In genomic region chr3:27210271-27210670, GRCm38 (mm10) we compare ENCODE assay signal across 9 mouse cellular contexts. TPM values are rescaled to one million over a fixed set of nuclear protein-coding genes. Genes with fewer than 3 reads are reported as not detected.
DNase-seq lines count a peak whose midpoint lies in the region; ATAC-seq and TF ChIP-seq lines count a peak whose summit lies in the region.
"Had no signal": no experiment of that assay in that cellular context is flagged by ENCODE, and none has a peak within 500 bp of the region (broad histone marks: within the 10 kb centered on the region; RNA-seq: fewer than 3 reads in every experiment).

No protein-coding gene starts in this region.

- TF ChIP-seq RAD21 in CH12.LX (IDR thresholded peaks at IDR 0.05; ENCODE audit: low read depth, low read length): no peak

- no peak overlapping the region for H3K9ac ChIP-seq in liver, postnatal 0 days (replicated peaks)
- H3K9ac ChIP-seq in CH12.LX (ENCODE audit: insufficient read depth, low read depth): no peak overlapping the region
- no peak overlapping the region for H3K9ac ChIP-seq in intestine, embryonic 15.5 days
- H3K9ac ChIP-seq: hindbrain, embryonic 14.5 days had no signal

- peak; percentile 69 for ATAC-seq in liver, postnatal 0 days
- ATAC-seq in neutrophil, adult 5-6 weeks (ENCODE audit: extremely low read depth, insufficient number of reproducible peaks, low FRiP score, poor library complexity, severe bottlenecking): 0 out of 2 replicates have a peak, but pooled peaks have one; percentile 40
- no peak for ATAC-seq in intestine, embryonic 15.5 days

- H3K27ac ChIP-seq in liver, postnatal 0 days (ENCODE audit: low read depth): no peak overlapping the region; the same call in 1 of the 2 replicates
- no peak overlapping the region for H3K27ac ChIP-seq in CH12.LX (ENCODE audit: insufficient read depth, low read depth)
- H3K27ac ChIP-seq in bone marrow macrophage, adult 2 months (ENCODE audit: insufficient read depth, low read depth, low read length): peak overlapping the region; percentile 97
- H3K27ac ChIP-seq in intestine, embryonic 15.5 days: no peak overlapping the region
- H3K27ac ChIP-seq: hindbrain, embryonic 14.5 days had no signal

- H3K36me3 ChIP-seq in liver, postnatal 0 days (replicated peaks; ENCODE audit: insufficient read depth, low read length): peaks cover 13% of the 10 kb centered on the region; the same call in 1 of the 2 replicates
- H3K36me3 ChIP-seq in CH12.LX (replicated peaks in 1 of 2; ENCODE audit: control insufficient read depth in 1 of 2, insufficient read depth in 1 of 2, low read length in 1 of 2): peaks cover 3 to 60% of the 10 kb centered on the region in 2 experiments
- H3K36me3 ChIP-seq in intestine, embryonic 15.5 days: no peaks in the 10 kb centered on the region

- no peak overlapping the region for H3K4me2 ChIP-seq in liver, postnatal 0 days (ENCODE audit: low read depth, low read length)
- H3K4me2 ChIP-seq in CH12.LX (ENCODE audit: insufficient read depth, low read depth, poor library complexity, severe bottlenecking): no peak overlapping the region
- no peak overlapping the region for H3K4me2 ChIP-seq in intestine, embryonic 15.5 days (replicated peaks)
- H3K4me2 ChIP-seq: hindbrain, embryonic 14.5 days had no signal

- H3K4me3 ChIP-seq in liver, postnatal 0 days (ENCODE audit: low read depth, low read length): no peak overlapping the region
- H3K4me3 ChIP-seq in CH12.LX (replicated peaks in 1 of 3; ENCODE audit: low read depth in 2 of 3, low read length in 2 of 3, poor library complexity in 1 of 3): no peak overlapping the region
- H3K4me3 ChIP-seq in bone marrow macrophage, adult 2 months (ENCODE audit: insufficient read depth, low read length): peak overlapping the region; percentile 42
- H3K4me3 ChIP-seq in intestine, embryonic 15.5 days (replicated peaks): no peak overlapping the region

- TF ChIP-seq POLR2A in CH12.LX (IDR thresholded peaks at IDR 0.05; ENCODE audit: low read depth, low read length): no peak
- no peak for TF ChIP-seq POLR2A in bone marrow macrophage, adult 2 months (IDR thresholded peaks at IDR 0.05; ENCODE audit: borderline replicate concordance, low read depth, low read length)

- H3K4me1 ChIP-seq in liver, postnatal 0 days (ENCODE audit: insufficient read depth): peaks cover 4% of the 10 kb centered on the region; the same call in 1 of the 2 replicates
- peaks cover 0 to 31% of the 10 kb centered on the region in 2 experiments; a peak in 2 of 4 replicates for H3K4me1 ChIP-seq in CH12.LX (ENCODE audit: control insufficient read depth in 1 of 2, insufficient read depth in 2 of 2)
- peaks cover 55% of the 10 kb centered on the region for H3K4me1 ChIP-seq in bone marrow macrophage, adult 2 months (ENCODE audit: control insufficient read depth, insufficient read depth, low read length)
- peaks cover 5% of the 10 kb centered on the region; the same call in 1 of the 2 replicates for H3K4me1 ChIP-seq in intestine, embryonic 15.5 days (replicated peaks)

- DNase-seq in liver, postnatal 0 days: no peak
- DNase-seq in liver: no peak
- DNase-seq in CH12.LX (ENCODE audit: extremely low read depth): peak; percentile 34
- DNase-seq in adrenal gland, adult 18-20 months (ENCODE audit: low spot score in 2 of 2): no peak
- DNase-seq: cerebellum, postnatal 14 days had no signal

- 46% methylated on average over 7 of the region's 7 CpGs for WGBS in liver, postnatal 0 days (ENCODE audit: insufficient replicate concordance)
- 62% methylated on average over 7 of the region's 7 CpGs for whole genome bisulfite sequencing in intestine, embryonic 15.5 days

- H3K79me2 ChIP-seq in CH12.LX (replicated peaks; ENCODE audit: control insufficient read depth, extremely low read depth, insufficient read depth, poor library complexity, severe bottlenecking): no peaks in the 10 kb centered on the region

- dilution Hi-C loops in CH12.LX (cut with MboI; ENCODE audit: extremely low pct_ligation_motif_present, extremely low pct_unique_long_range_greater_than_20kb, low sequenced_read_pairs): no loop called here

- no peaks in the 10 kb centered on the region for H3K9me3 ChIP-seq in liver, postnatal 0 days (ENCODE audit: low read length)
- peaks cover 8% of the 10 kb centered on the region for H3K9me3 ChIP-seq in CH12.LX (replicated peaks; ENCODE audit: low read length)
- H3K9me3 ChIP-seq in intestine, embryonic 15.5 days: no peaks in the 10 kb centered on the region

- TF ChIP-seq EP300 in liver, postnatal 0 days (IDR thresholded peaks at IDR 0.05; ENCODE audit: low read depth): no peak
- TF ChIP-seq EP300 in CH12.LX (IDR thresholded peaks at IDR 0.05; ENCODE audit: low read length): no peak

- no peak for TF ChIP-seq CTCF in liver, postnatal 0 days (IDR thresholded peaks at IDR 0.05; ENCODE audit: low read depth)
- TF ChIP-seq CTCF in CH12.LX (conservative IDR thresholded peaks at IDR 0.05 in 1 of 2, IDR thresholded peaks at IDR 0.05 in 1 of 2; ENCODE audit: low read depth in 2 of 2, low read length in 2 of 2): no peak
- no peak for TF ChIP-seq CTCF in bone marrow macrophage, adult 2 months (IDR thresholded peaks at IDR 0.05; ENCODE audit: low read depth, low read length)

- no peaks in the 10 kb centered on the region for H3K27me3 ChIP-seq in liver, postnatal 0 days (ENCODE audit: insufficient read depth, low read length)
- no peaks in the 10 kb centered on the region for H3K27me3 ChIP-seq in CH12.LX (replicated peaks)
- H3K27me3 ChIP-seq in intestine, embryonic 15.5 days (replicated peaks): no peaks in the 10 kb centered on the region

- in situ Hi-C loops in CH12.LX (cut with MboI; ENCODE audit: low pct_ligation_motif_present, low pct_unique_long_range_greater_than_20kb, low sequenced_read_pairs): no loop called here

TF ChIP-seq in CH12.LX, 34 proteins besides CTCF, POLR2A, EP300 and RAD21:
- TF ChIP-seq JUND (conservative IDR thresholded peaks at IDR 0.05; ENCODE audit: low read depth, low read length) (no peak), USF1 (IDR thresholded peaks at IDR 0.05; ENCODE audit: low read depth, low read length) (no peak), ETS1 (conservative IDR thresholded peaks at IDR 0.05; ENCODE audit: low read depth, low read length) (no peak), ZC3H11A (IDR thresholded peaks at IDR 0.05; ENCODE audit: low read depth, low read length) (no peak), KAT2A (IDR thresholded peaks at IDR 0.05; ENCODE audit: insufficient replicate concordance, low read length) (no peak), MAX (IDR thresholded peaks at IDR 0.05; ENCODE audit: low read length) (no peak), ZKSCAN1 (IDR thresholded peaks at IDR 0.05; ENCODE audit: borderline replicate concordance, low read depth, low read length) (no peak), ZMIZ1 (IDR thresholded peaks at IDR 0.05; ENCODE audit: low read depth, low read length) (no peak), TCF12 (IDR thresholded peaks at IDR 0.05; ENCODE audit: low read depth, low read length) (no peak), MAZ (IDR thresholded peaks at IDR 0.05; ENCODE audit: low read depth, low read length) (no peak), USF2 (conservative IDR thresholded peaks at IDR 0.05; ENCODE audit: low read depth, low read length) (no peak), MAFK (IDR thresholded peaks at IDR 0.05; ENCODE audit: insufficient replicate concordance, low read length) (no peak), UBTF (IDR thresholded peaks at IDR 0.05; ENCODE audit: low read depth, low read length) (no peak), BHLHE40 (IDR thresholded peaks at IDR 0.05; ENCODE audit: low read depth, low read length) (no peak), RCOR1 (conservative IDR thresholded peaks at IDR 0.05; ENCODE audit: low read depth, low read length) (no peak)

RNA-seq across cellular contexts. Expression of gene Nceh1, which starts 27.5 kb away (rescaled TPM):
- polyA plus RNA-seq in liver, postnatal 0 days (2015; fragmentation: Nextera tagmentation; extraction: Ambion mirVana): 18.2 and 23.9 TPM in 2 replicates
- total RNA-seq in CH12.LX (2012; rRNA removed): 8.5 and 9.1 TPM in 2 replicates
- total RNA-seq in CH12.LX (2014; rRNA removed): 11.8 and 12.3 TPM in 2 replicates
- 8.1 and 9.2 TPM in 2 replicates for polyA plus RNA-seq in CH12.LX (2012; ENCODE audit: insufficient read length, low read depth)
- polyA plus RNA-seq in bone marrow macrophage, adult 2 months (2012; ENCODE audit: insufficient read depth, insufficient read length, missing spikeins): 126 and 137 TPM in 2 replicates
- total RNA-seq in neutrophil, adult 5-6 weeks (2017): 11.0 and 13.2 TPM in 2 replicates
- polyA plus RNA-seq in intestine, embryonic 15.5 days (2015; fragmentation: Nextera tagmentation; extraction: Ambion mirVana): 8.6 and 9.3 TPM in 2 replicates
- total RNA-seq in adrenal gland, adult 18-20 months (2021): 100 to 1,000 TPM in 1 of 2 experiments, 10 to 100 TPM in 1; 58.0 to 207 TPM

RNA-seq across cellular contexts. Expression of gene Ect2, which starts 56.6 kb away (rescaled TPM):
- polyA plus RNA-seq in liver, postnatal 0 days (2015; fragmentation: Nextera tagmentation; extraction: Ambion mirVana): 10.1 and 12.5 TPM in 2 replicates
- total RNA-seq in CH12.LX (2012; rRNA removed) (29.9 and 31.8 TPM in 2 replicates), CH12.LX (2014; rRNA removed) (38.9 and 50.4 TPM in 2 replicates)
- 32.5 and 36.7 TPM in 2 replicates for polyA plus RNA-seq in CH12.LX (2012; ENCODE audit: insufficient read length, low read depth)
- polyA plus RNA-seq in bone marrow macrophage, adult 2 months (2012; ENCODE audit: insufficient read depth, insufficient read length, missing spikeins): 20.5 and 26.0 TPM in 2 replicates
- total RNA-seq in neutrophil, adult 5-6 weeks (2017): 5.8 and 6.9 TPM in 2 replicates
- polyA plus RNA-seq in intestine, embryonic 15.5 days (2015; fragmentation: Nextera tagmentation; extraction: Ambion mirVana): 42.3 and 52.5 TPM in 2 replicates
- total RNA-seq in adrenal gland, adult 18-20 months (2021): 1 to 10 TPM; 1.7 to 2.5 TPM
